Mouse (Mus musculus): ENCODE measurements around the gene Mpv17l.

DNA sequence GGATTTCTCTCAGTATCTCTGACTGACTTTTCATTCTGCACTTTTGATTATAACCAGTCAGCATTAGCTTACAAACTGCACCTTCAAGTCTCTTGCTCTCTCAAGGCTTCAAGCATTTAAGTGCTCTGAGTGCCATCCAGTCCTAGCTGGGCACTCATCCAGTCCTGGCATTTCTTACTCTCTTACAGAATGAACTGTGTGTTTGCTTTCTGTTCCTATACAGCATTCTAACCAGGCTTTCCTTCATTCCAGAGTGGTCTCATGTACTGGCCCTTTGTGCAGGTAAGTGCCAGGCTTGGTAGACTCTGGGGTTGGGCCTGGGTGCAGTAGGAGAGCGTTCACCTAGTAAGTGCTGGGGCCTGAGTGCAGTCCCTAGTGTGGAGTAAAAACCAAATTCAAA is 43.3 kb downstream of the Mpv17l start:
- TF ChIP-seq MAX (IDR thresholded peaks at IDR 0.05; ENCODE audit: low read length): no peak
- TF ChIP-seq HCFC1 (IDR thresholded peaks at IDR 0.05; ENCODE audit: low read depth, low read length): no peak
- no peak for TF ChIP-seq POLR2A (IDR thresholded peaks at IDR 0.05; ENCODE audit: low read depth, low read length)
- no peak for TF ChIP-seq KAT2A (IDR thresholded peaks at IDR 0.05; ENCODE audit: insufficient replicate concordance, low read length)
- no peak for TF ChIP-seq ZMIZ1 (IDR thresholded peaks at IDR 0.05; ENCODE audit: low read depth, low read length)
- no peak for TF ChIP-seq CTCF (conservative IDR thresholded peaks at IDR 0.05 in 1 of 2, IDR thresholded peaks at IDR 0.05 in 1 of 2; ENCODE audit: low read depth in 2 of 2, low read length in 2 of 2)
- no peak for TF ChIP-seq EP300 (IDR thresholded peaks at IDR 0.05; ENCODE audit: low read length)
- no peak for TF ChIP-seq ZKSCAN1 (IDR thresholded peaks at IDR 0.05; ENCODE audit: borderline replicate concordance, low read depth, low read length)
- no peak for TF ChIP-seq POLR2AphosphoS2 (IDR thresholded peaks at IDR 0.05; ENCODE audit: low read depth, low read length)
- TF ChIP-seq UBTF (IDR thresholded peaks at IDR 0.05; ENCODE audit: low read depth, low read length): no peak
- no peak for TF ChIP-seq ZC3H11A (IDR thresholded peaks at IDR 0.05; ENCODE audit: low read depth, low read length)
- TF ChIP-seq MAZ (IDR thresholded peaks at IDR 0.05; ENCODE audit: low read depth, low read length): no peak
- no peak for TF ChIP-seq USF2 (conservative IDR thresholded peaks at IDR 0.05; ENCODE audit: low read depth, low read length)
- TF ChIP-seq USF1 (IDR thresholded peaks at IDR 0.05; ENCODE audit: low read depth, low read length): no peak

All from CH12.LX (cell line).